Mouse (Mus musculus) heart, adult 2 months (tissue): ENCODE measurements at regions not wholly inside any gene's neighbourhood (a gene's known extent, or its start where the extent isn't known, plus 50 kb on each side); places are given as distances from the start of the nearest gene placed in this dataset.

Experiments
- CTCF ChIP-seq: fragments of 200-600 bp; IDR thresholded peaks from 2 replicates; pipeline ENCODE4 v1.8.1; 2022; ENCODE audit warnings: antibody characterized with exemption, mild to moderate bottlenecking, moderate library complexity
- EP300 ChIP-seq: fragments of 200-500 bp; IDR thresholded peaks from 2 replicates; pipeline ENCODE4 v1.6.1; 2011; ENCODE audit warnings: low read depth, low read length, control low read depth; ENCODE audit not compliant: insufficient read depth
- POLR2A ChIP-seq: fragments of 200-500 bp; IDR thresholded peaks from 2 replicates; pipeline ENCODE4 v1.6.1; 2011; ENCODE audit warnings: mild to moderate bottlenecking, low read depth, low read length, control low read depth; ENCODE audit not compliant: insufficient read depth

- no peak for TF ChIP-seq CTCF
- no peak for TF ChIP-seq EP300
- TF ChIP-seq POLR2A = no peak
These were observed 199.1 kb upstream of the Aldoart1 start for GRCm38 (mm10) chr4:73051511-73051910.
